Comparison of ENCODE assay signal across 15 mouse cellular contexts in genomic region chr4:101591400-101591799, GRCm38 (mm10). TPM values are rescaled to one million over a fixed set of nuclear protein-coding genes. Genes with fewer than 3 reads are reported as not detected.
DNase-seq lines count a peak whose midpoint lies in the region; ATAC-seq and TF ChIP-seq lines count a peak whose summit lies in the region.
"Had no signal": no experiment of that assay in that cellular context is flagged by ENCODE, and none has a peak within 500 bp of the region (broad histone marks: within the 10 kb centered on the region; RNA-seq: fewer than 3 reads in every experiment).

No protein-coding gene starts in this region.

- H3K27me3 ChIP-seq in hindbrain, postnatal 0 days (ENCODE audit: insufficient read depth, low read length) = no peaks in the 10 kb centered on the region
- no peaks in the 10 kb centered on the region for H3K27me3 ChIP-seq in hindbrain, embryonic 12.5 days
- H3K27me3 ChIP-seq in lung, embryonic 14.5 days (ENCODE audit: insufficient read depth, low read length) = no peaks in the 10 kb centered on the region
- no peaks in the 10 kb centered on the region for H3K27me3 ChIP-seq in ES-Bruce4 (ENCODE audit: control insufficient read depth, insufficient read depth, low read length, poor library complexity, severe bottlenecking)
- H3K27me3 ChIP-seq: embryonic facial prominence, embryonic 13.5 days; limb, embryonic 15.5 days; megakaryocyte, embryonic 14.5 days; neural tube, embryonic 12.5 days had no signal

- H3K36me3 ChIP-seq in hindbrain, postnatal 0 days (ENCODE audit: insufficient read depth, low read length) = no peaks in the 10 kb centered on the region
- no peaks in the 10 kb centered on the region for H3K36me3 ChIP-seq in hindbrain, embryonic 12.5 days
- no peaks in the 10 kb centered on the region for H3K36me3 ChIP-seq in lung, embryonic 14.5 days (ENCODE audit: insufficient read depth)
- no peaks in the 10 kb centered on the region for H3K36me3 ChIP-seq in ES-Bruce4 (ENCODE audit: control insufficient read depth, insufficient read depth, low read length, poor library complexity, severe bottlenecking)
- H3K36me3 ChIP-seq: embryonic facial prominence, embryonic 13.5 days; limb, embryonic 15.5 days; neural tube, embryonic 12.5 days had no signal

- H3K4me3 ChIP-seq in hindbrain, postnatal 0 days (ENCODE audit: low read length) = no peak overlapping the region
- no peak overlapping the region for H3K4me3 ChIP-seq in hindbrain, embryonic 12.5 days
- H3K4me3 ChIP-seq in lung, embryonic 14.5 days (ENCODE audit: low read depth, low read length) = no peak overlapping the region
- no peak overlapping the region for H3K4me3 ChIP-seq in lung, adult 2 months (replicated peaks; ENCODE audit: extremely low read depth, low read depth, low read length)
- no peak overlapping the region for H3K4me3 ChIP-seq in ES-Bruce4 (ENCODE audit: low read depth, low read length)
- H3K4me3 ChIP-seq: embryonic facial prominence, embryonic 13.5 days; limb, embryonic 15.5 days; megakaryocyte, embryonic 14.5 days; neural tube, embryonic 12.5 days had no signal

- no peaks in the 10 kb centered on the region for H3K9me3 ChIP-seq in hindbrain, postnatal 0 days (ENCODE audit: low read length)
- no peaks in the 10 kb centered on the region for H3K9me3 ChIP-seq in hindbrain, embryonic 12.5 days (replicated peaks)
- no peaks in the 10 kb centered on the region for H3K9me3 ChIP-seq in lung, embryonic 14.5 days (ENCODE audit: low read depth, low read length)
- no peaks in the 10 kb centered on the region for H3K9me3 ChIP-seq in ES-Bruce4 (replicated peaks; ENCODE audit: control insufficient read depth, insufficient read depth, low read length, poor library complexity, severe bottlenecking)
- H3K9me3 ChIP-seq: embryonic facial prominence, embryonic 13.5 days; limb, embryonic 15.5 days; neural tube, embryonic 12.5 days had no signal

- TF ChIP-seq EP300 in ES-Bruce4 (IDR thresholded peaks at IDR 0.05; ENCODE audit: insufficient read depth, low read depth, low read length) = no peak

- H3K9ac ChIP-seq in hindbrain, postnatal 0 days (replicated peaks; ENCODE audit: low read length) = no peak overlapping the region
- H3K9ac ChIP-seq in hindbrain, embryonic 12.5 days = no peak overlapping the region
- no peak overlapping the region for H3K9ac ChIP-seq in lung, embryonic 14.5 days
- no peak overlapping the region for H3K9ac ChIP-seq in ES-Bruce4 (ENCODE audit: low read depth, poor library complexity, severe bottlenecking)
- H3K9ac ChIP-seq: embryonic facial prominence, embryonic 13.5 days; limb, embryonic 15.5 days; neural tube, embryonic 12.5 days had no signal

- no peaks in the 10 kb centered on the region for H3K4me1 ChIP-seq in hindbrain, postnatal 0 days (ENCODE audit: insufficient read depth, low read length)
- no peaks in the 10 kb centered on the region for H3K4me1 ChIP-seq in hindbrain, embryonic 12.5 days
- no peaks in the 10 kb centered on the region for H3K4me1 ChIP-seq in lung, embryonic 14.5 days (ENCODE audit: insufficient read depth)
- H3K4me1 ChIP-seq in lung, adult 2 months (ENCODE audit: control insufficient read depth, insufficient read depth, low read length) = no peaks in the 10 kb centered on the region
- no peaks in the 10 kb centered on the region for H3K4me1 ChIP-seq in ES-Bruce4 (ENCODE audit: control insufficient read depth, insufficient read depth, low read length)
- H3K4me1 ChIP-seq: embryonic facial prominence, embryonic 13.5 days; limb, embryonic 15.5 days; megakaryocyte, embryonic 14.5 days had no signal

- 89% methylated on average over 1 of the region's 1 CpGs for WGBS in hindbrain, postnatal 0 days
- WGBS in hindbrain, embryonic 12.5 days = 93% methylated on average over 1 of the region's 1 CpGs
- WGBS in lung, embryonic 14.5 days = 76% methylated on average over 1 of the region's 1 CpGs
- WGBS in lung, adult 2 months = 93% methylated on average over 1 of the region's 1 CpGs

- no peak overlapping the region for H3K4me2 ChIP-seq in hindbrain, postnatal 0 days (ENCODE audit: low read depth, low read length)
- no peak overlapping the region for H3K4me2 ChIP-seq in hindbrain, embryonic 12.5 days (replicated peaks)
- H3K4me2 ChIP-seq in lung, embryonic 14.5 days = no peak overlapping the region
- H3K4me2 ChIP-seq: embryonic facial prominence, embryonic 13.5 days; limb, embryonic 15.5 days; neural tube, embryonic 12.5 days had no signal

- H3K27ac ChIP-seq in hindbrain, postnatal 0 days = no peak overlapping the region
- H3K27ac ChIP-seq in hindbrain, embryonic 12.5 days = no peak overlapping the region
- no peak overlapping the region for H3K27ac ChIP-seq in lung, embryonic 14.5 days (ENCODE audit: low read depth)
- H3K27ac ChIP-seq in ES-Bruce4 (ENCODE audit: insufficient read depth, low read length) = no peak overlapping the region
- H3K27ac ChIP-seq: embryonic facial prominence, embryonic 13.5 days; limb, embryonic 15.5 days; neural tube, embryonic 12.5 days had no signal

- no peak for ATAC-seq in hindbrain, postnatal 0 days
- ATAC-seq in hindbrain, embryonic 12.5 days (ENCODE audit: low FRiP score) = no peak
- no peak for ATAC-seq in lung, embryonic 14.5 days (ENCODE audit: insufficient read depth)
- peak; percentile 58 for ATAC-seq in megakaryocyte progenitor cell, adult 5-6 weeks (replicated peaks; ENCODE audit: poor library complexity)

- peak; percentile 24; the same call in 1 of the 2 replicates for TF ChIP-seq CTCF in hindbrain, postnatal 0 days (IDR thresholded peaks at IDR 0.05; ENCODE audit: low read depth)
- 0 out of 2 replicates have a peak, but pooled peaks have one; percentile 8 for TF ChIP-seq CTCF in lung, embryonic 14.5 days (IDR thresholded peaks at IDR 0.05; ENCODE audit: low read depth)
- no peak for TF ChIP-seq CTCF in lung, adult 2 months (IDR thresholded peaks at IDR 0.05; ENCODE audit: insufficient read depth, low read length)
- peak; percentile 38 for TF ChIP-seq CTCF in ES-Bruce4 (IDR thresholded peaks at IDR 0.05; ENCODE audit: low read depth, low read length)

- TF ChIP-seq POLR2A in lung, adult 2 months (IDR thresholded peaks at IDR 0.05; ENCODE audit: borderline replicate concordance, extremely low read depth, low read depth, low read length) = no peak
- no peak for TF ChIP-seq POLR2A in ES-Bruce4 (IDR thresholded peaks at IDR 0.05; ENCODE audit: insufficient read depth, low read length)

- DNase-seq in hindbrain, postnatal 0 days (ENCODE audit: low spot score) = no peak
- no peak for DNase-seq in lung, embryonic 14.5 days
- DNase-seq in lung, adult 2 months = no peak
- no peak for DNase-seq in layer of hippocampus, adult 9-11 months
- DNase-seq: adrenal gland, postnatal 14 days; cerebellum, adult 8-10 months; heart, adult 18-20 months; kidney, postnatal 10 days had no signal

RNA-seq across cellular contexts. Expression of gene Leprot, which starts 56.1 kb away (rescaled TPM):
- total RNA-seq in hindbrain, postnatal 0 days (2014; rRNA removed) = 53.1 and 58.0 TPM in 2 replicates
- polyA plus RNA-seq in hindbrain, postnatal 0 days (2015; fragmentation: Nextera tagmentation; extraction: Ambion mirVana) = 78.7 and 79.1 TPM in 2 replicates
- 80.5 and 81.8 TPM in 2 replicates for polyA plus RNA-seq in hindbrain, embryonic 12.5 days (2016; fragmentation: Nextera tagmentation; extraction: Ambion mirVana)
- polyA plus RNA-seq in lung, embryonic 14.5 days (2014; fragmentation: Nextera tagmentation; extraction: Ambion mirVana) = 87.9 and 88.4 TPM in 2 replicates
- 81.5 and 107 TPM in 2 replicates for polyA plus RNA-seq in lung, adult 2 months (2012; rRNA removed)
- 57.7 and 59.1 TPM in 2 replicates for polyA plus RNA-seq in ES-Bruce4 (2011; ENCODE audit: insufficient read depth, insufficient read length, low read depth, missing spikeins)
- 35.8 and 37.3 TPM in 2 replicates for total RNA-seq in megakaryocyte progenitor cell, adult 5-6 weeks (2015)
- 47.9 and 60.3 TPM in 2 replicates for total RNA-seq in megakaryocyte progenitor cell, adult 5-6 weeks (2017)
